Mouse (Mus musculus) neural tube, embryonic 14.5 days (tissue): ENCODE measurements around the gene Pank3. TPM values are rescaled to one million over a fixed set of nuclear protein-coding genes. Genes with fewer than 3 reads are reported as not detected.
"Not testable (repeated sequence)": the region's sequence is repeated elsewhere in the genome, so short reads cannot be mapped to it uniquely, and the experiment has no call there.

Experiments
- ATAC-seq: fragments of 200-750 bp; cut with Nextera tagmentation; 2 replicates; pipeline ENCODE4 v1.8.0; 2017; ENCODE audit warnings: low read depth, mild to moderate bottlenecking, moderate TSS enrichment, moderate library complexity
- H3K27ac ChIP-seq: fragments of 300-500 bp; sonication (generic); 2 replicates; pipeline ENCODE4 v1.5.1; 2014; ENCODE audit warnings: low read depth, mild to moderate bottlenecking, control low read depth, low read length, moderate library complexity, mixed read lengths
- H3K27me3 ChIP-seq: fragments of 300-500 bp; sonication (generic); 2 replicates; pipeline ENCODE4 v1.6.1; 2014; ENCODE audit warnings: low read length; ENCODE audit not compliant: control insufficient read depth, insufficient read depth
- H3K36me3 ChIP-seq: fragments of 300-500 bp; sonication (generic); 2 replicates; pipeline ENCODE4 v1.6.1; 2014; ENCODE audit warnings: low read length, mixed read lengths; ENCODE audit not compliant: control insufficient read depth, insufficient read depth
- H3K4me1 ChIP-seq: fragments of 300-500 bp; sonication (generic); 2 replicates; pipeline ENCODE4 v1.6.1; 2014; ENCODE audit warnings: low read length; ENCODE audit not compliant: control insufficient read depth, insufficient read depth
- H3K4me2 ChIP-seq: fragments of 300-500 bp; sonication (generic); 2 replicates; pipeline ENCODE4 v1.6.1; 2014; ENCODE audit warnings: mild to moderate bottlenecking, low read depth, low read length, control low read depth
- H3K4me3 ChIP-seq: fragments of 300-500 bp; sonication (generic); 2 replicates; pipeline ENCODE4 v1.5.1; 2014; ENCODE audit warnings: low read depth, low read length, control low read depth, mixed read lengths
- H3K9ac ChIP-seq: fragments of 300-500 bp; sonication (generic); replicated peaks from 2 replicates; pipeline ENCODE4 v1.6.1; 2014; ENCODE audit warnings: low read depth, mild to moderate bottlenecking, control low read depth, low read length, mixed read lengths
- H3K9me3 ChIP-seq: fragments of 300-500 bp; sonication (generic); 2 replicates; pipeline ENCODE4 v1.6.1; 2016; ENCODE audit warnings: low read length; ENCODE audit not compliant: control insufficient read depth
- WGBS: fragments of 180-500 bp; shearing (Covaris S2); extraction: QIAGEN DNeasy Blood & Tissue Kit; methylation state at CpG from one replicate; pipeline ENCODE4 v1.1.7; 2014; 5-methylcytosine and 5-hydroxymethylcytosine counted together
- polyA plus RNA-seq: library from polyadenylated mRNA; unstranded; fragments of >200 nt; fragmentation: Nextera tagmentation; extraction: Ambion mirVana; gene quantifications from 2 replicates; pipeline ENCODE4 v1.2.1, GENCODE M21; 2014

Pank3 gene
- polyA plus RNA-seq, 1 experiment from 2014 or later = 36.9 TPM

DNA sequence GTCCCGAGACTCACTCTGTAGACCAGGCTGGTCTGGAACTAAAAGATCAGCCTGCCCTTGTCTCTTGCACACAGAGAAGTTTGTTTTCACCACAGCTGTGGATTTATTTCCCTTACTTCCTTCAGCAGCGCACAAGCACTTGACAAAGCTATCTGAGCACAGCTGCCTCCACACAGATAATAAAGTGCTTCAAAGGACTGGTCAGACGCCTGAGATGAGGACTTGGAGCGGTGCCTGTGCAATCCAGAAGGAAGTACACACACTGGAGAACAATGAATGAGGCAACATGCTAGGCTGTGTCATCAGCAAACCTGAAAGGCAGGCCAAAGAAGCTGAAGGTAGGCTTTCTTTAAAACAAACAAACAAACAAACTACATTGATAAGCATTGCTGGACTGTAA, 62.9 kb downstream of the Pank3 start:
- WGBS = 75% methylated on average over 4 of the region's 4 CpGs
- Histone ChIP-seq H3K9ac (no peak overlapping the region), H3K4me1 (peaks cover 6% of the 10 kb centered on the region; the same call in 1 of the 2 replicates), H3K27me3 (no peaks in the 10 kb centered on the region), H3K4me3 (no peak overlapping the region), H3K27ac (no peak overlapping the region), H3K4me2 (no peak overlapping the region), H3K9me3 (no peaks in the 10 kb centered on the region), H3K36me3 (peaks cover 18% of the 10 kb centered on the region; the same call in 1 of the 2 replicates)
- no peak for ATAC-seq

DNA sequence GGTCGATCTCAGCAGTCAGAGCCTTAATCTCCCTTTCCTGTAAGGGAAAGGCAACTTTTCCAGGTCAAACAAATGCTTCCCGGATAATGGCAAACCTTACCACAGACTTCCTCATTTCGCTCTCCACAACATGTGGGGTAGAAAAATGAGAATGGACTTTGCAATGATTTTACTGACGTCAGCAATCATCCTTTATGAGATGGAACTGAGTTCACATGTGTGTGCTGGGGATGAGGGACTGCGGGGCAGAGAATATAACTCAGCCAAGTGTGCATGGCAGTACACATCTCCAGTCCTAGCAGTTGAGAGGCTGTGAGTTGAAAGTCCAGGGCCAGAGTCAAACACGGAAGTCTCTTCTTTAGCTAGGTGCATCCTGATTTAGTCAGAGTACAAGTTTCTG, 64.0 kb downstream of the Pank3 start:
- WGBS = 86% methylated on average over 6 of the region's 6 CpGs
- Histone ChIP-seq H3K9me3 (no peaks in the 10 kb centered on the region), H3K4me2 (peak overlapping the region; percentile 82), H3K36me3 (0 out of 2 replicates have a peak, but pooled peaks cover 8% of the 10 kb centered on the region), H3K9ac (no peak overlapping the region), H3K27ac (no peak overlapping the region), H3K4me3 (peak overlapping the region; percentile 93), H3K27me3 (no peaks in the 10 kb centered on the region), H3K4me1 (peaks cover 6% of the 10 kb centered on the region; the same call in 1 of the 2 replicates)
- ATAC-seq = no peak

DNA sequence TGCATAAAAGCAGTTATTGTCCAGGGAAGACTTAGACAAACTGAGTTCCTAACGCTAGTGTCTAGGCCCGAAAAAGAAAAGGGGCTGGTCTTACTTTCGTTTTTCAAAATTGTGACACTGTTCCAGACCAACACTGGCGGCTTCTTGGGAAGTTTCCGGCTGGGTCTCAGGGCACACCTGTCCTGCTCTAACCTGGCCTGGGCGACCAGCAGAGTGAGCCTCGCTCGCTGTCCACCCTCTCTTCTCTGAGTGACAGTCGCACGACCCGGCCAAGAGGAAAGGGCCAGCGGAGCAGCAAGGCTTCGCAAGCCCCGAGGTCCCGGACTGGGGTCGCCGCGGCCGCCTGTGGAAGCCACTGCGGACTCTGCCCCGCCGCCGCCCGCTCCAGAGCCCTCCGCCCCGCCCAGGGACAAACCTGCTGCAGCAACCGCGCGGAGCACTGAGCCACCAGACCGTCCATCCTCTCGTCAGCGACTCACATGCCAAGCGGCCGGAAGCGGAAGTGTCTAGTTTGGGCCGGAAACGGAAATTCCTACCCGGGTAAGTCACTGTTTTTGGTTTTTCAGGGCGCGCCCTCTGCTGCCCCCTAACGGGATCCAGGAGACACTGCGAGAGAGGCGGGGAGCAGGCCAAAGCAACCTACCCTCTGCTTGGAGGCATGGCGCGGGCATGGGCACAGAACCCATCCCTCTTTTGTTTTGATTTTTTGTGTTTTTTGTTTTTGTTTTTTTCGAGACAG, 64.9 kb downstream of the Pank3 start, which contains the start of gene Rars:
Gene Rars (minus strand): TSS at position 485 of the 739 bp plus-strand sequence.
- H3K9ac ChIP-seq = peak within 1 kb of the TSS; percentile 73
- H3K36me3 ChIP-seq = 0 out of 2 replicates have a peak, but pooled peaks cover 3% of the 10 kb centered on the region
- 2% methylated on average over 46 of the region's 46 CpGs for WGBS
- H3K27ac ChIP-seq = no peak within 1 kb of the TSS
- peak within 1 kb of the TSS; percentile 82 for H3K4me2 ChIP-seq
- no peaks in the 10 kb centered on the region for H3K9me3 ChIP-seq
- H3K27me3 ChIP-seq = no peaks in the 10 kb centered on the region
- peaks cover 6% of the 10 kb centered on the region; the same call in 1 of the 2 replicates for H3K4me1 ChIP-seq
- H3K4me3 ChIP-seq = peak within 1 kb of the TSS; percentile 93
- ATAC-seq = peak; percentile 81

GRCm38 (mm10) chr11:35837156-35838126, 68.2 kb downstream of the Pank3 start:
- WGBS = 78% methylated on average over 5 of the region's 5 CpGs
- no peak overlapping the region for H3K4me3 ChIP-seq

DNA sequence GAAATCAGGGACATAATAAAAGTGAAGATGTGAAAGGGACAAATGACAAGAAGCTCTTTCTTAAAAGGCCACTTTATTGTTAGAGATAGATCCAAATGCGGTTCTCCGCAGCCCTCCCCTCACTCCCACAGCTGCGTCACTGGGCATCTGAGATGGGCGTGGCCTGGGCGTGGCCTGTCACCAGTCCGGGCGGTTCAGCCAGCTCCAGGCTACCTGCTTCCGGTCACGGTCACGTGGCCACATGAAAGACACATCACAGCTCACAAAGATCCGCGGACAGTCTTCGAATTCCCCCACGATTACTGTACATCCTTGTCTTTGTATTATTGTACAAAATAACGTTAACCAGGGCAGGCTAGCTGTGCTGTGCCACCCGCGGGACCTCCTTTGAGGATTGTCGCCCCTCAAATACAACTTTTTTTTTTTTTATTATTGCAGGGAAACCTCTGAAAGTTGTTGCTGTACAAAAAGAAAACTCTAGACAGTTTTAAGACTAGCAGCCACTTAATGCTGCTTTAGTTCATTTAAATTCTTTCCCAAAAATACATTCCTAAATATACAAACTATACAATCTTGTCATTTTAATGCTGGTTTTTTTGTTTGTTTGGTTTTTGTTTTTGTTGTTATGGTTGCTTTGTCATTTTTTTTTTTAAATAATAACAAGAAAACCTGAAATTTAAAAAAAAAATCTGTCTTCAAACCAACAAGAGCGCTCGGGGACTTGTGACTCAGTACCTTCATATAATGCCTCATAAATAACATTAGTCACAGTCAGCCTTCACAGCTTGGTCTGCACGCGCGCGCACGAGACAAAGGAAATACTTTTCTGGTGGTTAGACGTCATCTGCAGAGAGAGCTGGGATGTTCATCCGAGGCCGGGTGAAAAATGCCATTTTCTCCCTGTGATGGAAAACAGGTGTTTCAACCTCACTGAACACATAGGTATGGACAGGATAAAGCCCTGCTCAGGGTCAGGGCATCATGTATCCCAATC, 69.4 kb downstream of the Pank3 start:
- peaks cover 5% of the 10 kb centered on the region; the same call in 1 of the 2 replicates for H3K36me3 ChIP-seq
- ATAC-seq = peak; percentile 75
- no peak overlapping the region for H3K9ac ChIP-seq
- H3K9me3 ChIP-seq = no peaks in the 10 kb centered on the region
- peak overlapping the region; percentile 44; the same call in 1 of the 2 replicates for H3K27ac ChIP-seq
- peak overlapping the region; percentile 25 for H3K4me3 ChIP-seq
- H3K27me3 ChIP-seq = no peaks in the 10 kb centered on the region
- H3K4me1 ChIP-seq = peaks cover 2% of the 10 kb centered on the region; the same call in 1 of the 2 replicates
- WGBS = 7% methylated on average over 28 of the region's 28 CpGs
- H3K4me2 ChIP-seq = peak overlapping the region; percentile 57

More at GRCm38 (mm10) chr11:35837156-35838126, 68.2 kb downstream of the Pank3 start:
- Histone ChIP-seq H3K27me3 (no peaks in the 10 kb centered on the region), H3K9me3 (no peaks in the 10 kb centered on the region), H3K27ac (no peak overlapping the region; the same call in 1 of the 2 replicates), H3K4me1 (peaks cover 6% of the 10 kb centered on the region; the same call in 1 of the 2 replicates), H3K9ac (no peak overlapping the region), H3K36me3 (peaks cover 5% of the 10 kb centered on the region; the same call in 1 of the 2 replicates), H3K4me2 (no peak overlapping the region)
- ATAC-seq = no peak

GRCm38 (mm10) chr11:35840282-35840681, 71.0 kb downstream of the Pank3 start:
- H3K36me3 ChIP-seq = peaks cover 5% of the 10 kb centered on the region; the same call in 1 of the 2 replicates
- H3K9ac ChIP-seq = no peak overlapping the region
- no peak overlapping the region for H3K4me2 ChIP-seq
- no peak overlapping the region for H3K4me3 ChIP-seq
- H3K27ac ChIP-seq = no peak overlapping the region; the same call in 1 of the 2 replicates
- H3K4me1 ChIP-seq = no peaks in the 10 kb centered on the region
- 80% methylated on average over 7 of the region's 7 CpGs for WGBS
- no peaks in the 10 kb centered on the region for H3K9me3 ChIP-seq
- H3K27me3 ChIP-seq = no peaks in the 10 kb centered on the region
- no peak for ATAC-seq

DNA sequence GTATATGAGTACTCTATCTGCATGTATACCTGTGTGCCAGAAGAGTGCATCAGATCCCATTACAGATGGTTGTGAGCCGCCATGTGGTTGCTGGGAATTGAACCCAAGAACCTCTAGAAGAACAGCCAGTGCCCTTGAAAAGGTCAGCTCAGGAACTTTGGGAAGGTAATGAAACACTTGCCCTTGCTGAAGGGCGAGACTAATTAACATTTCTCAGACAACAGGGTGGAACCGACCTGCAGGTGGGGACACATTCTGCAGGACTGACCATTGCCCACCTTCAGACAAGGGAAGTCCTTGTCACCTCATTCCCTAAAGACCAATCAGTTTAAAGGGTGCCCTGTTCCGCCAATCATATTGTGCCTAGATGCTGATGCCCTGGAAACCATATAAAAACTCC, 71.5 kb downstream of the Pank3 start:
- H3K9me3 ChIP-seq, H3K4me3 ChIP-seq, H3K4me1 ChIP-seq, H3K4me2 ChIP-seq, H3K9ac ChIP-seq, ATAC-seq, H3K36me3 ChIP-seq, H3K27ac ChIP-seq, H3K27me3 ChIP-seq: not testable (repeated sequence)
- 91% methylated on average over 4 of the region's 4 CpGs for WGBS
